Mouse (Mus musculus) kidney, embryonic 16.5 days (tissue): ENCODE data around the gene H2-M3. TPM values are rescaled to one million over a fixed set of nuclear protein-coding genes. Genes with fewer than 3 reads are reported as not detected.
A peak's percentile ranks its signal among the peaks of the same experiment; 100 is the strongest.
"Not testable (repeated sequence)": the region's sequence is repeated elsewhere in the genome, so short reads cannot be mapped to it uniquely, and the experiment has no call there.

Source experiments
- ATAC-seq: fragments of 200-750 bp; cut with Nextera tagmentation; 2 replicates; pipeline ENCODE4 v1.8.0; 2017; ENCODE audit warnings: moderate TSS enrichment; ENCODE audit not compliant: low FRiP score, low TSS enrichment
- H3K27ac ChIP-seq: fragments of 300-500 bp; sonication (generic); 2 replicates; pipeline ENCODE4 v1.5.1; 2014; ENCODE audit warnings: low read length
- H3K27me3 ChIP-seq: fragments of 300-500 bp; sonication (generic); 2 replicates; pipeline ENCODE4 v1.6.1; 2014; ENCODE audit warnings: low read length, control low read depth, mixed read lengths; ENCODE audit not compliant: insufficient read depth
- H3K36me3 ChIP-seq: fragments of 300-500 bp; sonication (generic); 2 replicates; pipeline ENCODE4 v1.6.1; 2014; ENCODE audit warnings: low read length, control low read depth, mixed read lengths; ENCODE audit not compliant: insufficient read depth
- H3K4me1 ChIP-seq: fragments of 300-500 bp; sonication (generic); 2 replicates; pipeline ENCODE4 v1.6.1; 2014; ENCODE audit warnings: low read length, control low read depth, mixed read lengths; ENCODE audit not compliant: insufficient read depth
- H3K4me2 ChIP-seq: fragments of 300-500 bp; sonication (generic); replicated peaks from 2 replicates; pipeline ENCODE4 v1.6.1; 2014; ENCODE audit warnings: low read depth, low read length
- H3K4me3 ChIP-seq: fragments of 300-500 bp; sonication (generic); 2 replicates; pipeline ENCODE4 v1.5.1; 2014; ENCODE audit warnings: mild to moderate bottlenecking, low read length
- H3K9ac ChIP-seq: fragments of 300-500 bp; sonication (generic); replicated peaks from 2 replicates; pipeline ENCODE4 v1.6.1; 2014; ENCODE audit warnings: low read length
- H3K9me3 ChIP-seq: fragments of 300-500 bp; sonication (generic); 2 replicates; pipeline ENCODE4 v1.6.1; 2016; ENCODE audit warnings: low read length, control low read depth
- WGBS: fragments of 180-500 bp; shearing (Covaris S2); extraction: QIAGEN DNeasy Blood & Tissue Kit; methylation state at CpG from one replicate; pipeline ENCODE4 v1.1.7; 2014; 5-methylcytosine and 5-hydroxymethylcytosine counted together
- polyA plus RNA-seq: library from polyadenylated mRNA; unstranded; fragments of >200 nt; fragmentation: Nextera tagmentation; extraction: Ambion mirVana; gene quantifications from 2 replicates; pipeline ENCODE4 v1.2.1, GENCODE M21; 2015

H2-M3 gene
- polyA plus RNA-seq, result 1.5 TPM in 2 replicates

GRCm38 (mm10) chr17:37270058-37270701 lies at the start of gene H2-M3:
H2-M3 (plus strand) TSS chr17:37270220.
- Histone ChIP-seq H3K4me2 (peak within 1 kb of the TSS; percentile 67), H3K4me1 (0 out of 2 replicates have a peak, but pooled peaks cover 3% of the 10 kb centered on the region), H3K9ac (0 out of 2 replicates have a peak within 1 kb of the TSS, but pooled peaks have one; percentile 42), H3K4me3 (peak within 1 kb of the TSS; percentile 46), H3K9me3 (no peaks in the 10 kb centered on the region), H3K27ac (no peak within 1 kb of the TSS), H3K36me3 (no peaks in the 10 kb centered on the region), H3K27me3 (no peaks in the 10 kb centered on the region)
- ATAC-seq, result peak; percentile 98
- 3% methylated on average over 26 of the region's 26 CpGs for WGBS

GRCm38 (mm10) chr17:37221879-37222278 lies 48.1 kb upstream of the H2-M3 start:
- Histone ChIP-seq H3K36me3 (no peaks in the 10 kb centered on the region), H3K27me3 (no peaks in the 10 kb centered on the region), H3K9me3 (peaks cover 7% of the 10 kb centered on the region; the same call in 1 of the 2 replicates), H3K4me1 (no peaks in the 10 kb centered on the region), H3K4me2 (no peak overlapping the region), H3K9ac (no peak overlapping the region), H3K4me3 (no peak overlapping the region), H3K27ac (no peak overlapping the region)
- 31% methylated on average over 1 of the region's 1 CpGs for WGBS
- no peak for ATAC-seq

DNA sequence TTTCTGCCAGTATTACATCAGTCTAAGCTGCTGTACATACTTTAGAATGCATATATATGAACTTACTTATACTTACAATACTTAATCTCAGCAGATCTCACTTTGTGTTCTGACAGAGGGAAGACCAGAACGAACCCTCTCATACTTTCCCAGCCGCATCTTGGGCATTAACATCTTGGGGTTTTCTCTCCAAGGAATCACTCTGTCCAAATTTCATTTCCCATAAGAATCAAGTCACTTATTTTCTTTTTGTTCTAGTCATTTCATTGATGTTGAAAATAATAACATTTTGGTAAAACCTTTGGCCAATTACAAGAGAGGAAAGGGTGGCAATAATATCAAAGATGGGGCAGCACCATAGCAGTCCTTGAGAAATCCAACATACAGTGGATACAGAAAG lies 32.8 kb upstream of the H2-M3 start, which contains the start of gene Olfr97:
Gene Olfr97, minus strand, starts transcription at position 101 of the 400 bp plus-strand sequence.
- not testable (repeated sequence) for H3K27ac ChIP-seq, H3K9ac ChIP-seq, H3K27me3 ChIP-seq, ATAC-seq, H3K4me3 ChIP-seq, H3K9me3 ChIP-seq, H3K4me2 ChIP-seq, H3K36me3 ChIP-seq, H3K4me1 ChIP-seq
- 76% methylated on average over 2 of the region's 2 CpGs for WGBS

DNA sequence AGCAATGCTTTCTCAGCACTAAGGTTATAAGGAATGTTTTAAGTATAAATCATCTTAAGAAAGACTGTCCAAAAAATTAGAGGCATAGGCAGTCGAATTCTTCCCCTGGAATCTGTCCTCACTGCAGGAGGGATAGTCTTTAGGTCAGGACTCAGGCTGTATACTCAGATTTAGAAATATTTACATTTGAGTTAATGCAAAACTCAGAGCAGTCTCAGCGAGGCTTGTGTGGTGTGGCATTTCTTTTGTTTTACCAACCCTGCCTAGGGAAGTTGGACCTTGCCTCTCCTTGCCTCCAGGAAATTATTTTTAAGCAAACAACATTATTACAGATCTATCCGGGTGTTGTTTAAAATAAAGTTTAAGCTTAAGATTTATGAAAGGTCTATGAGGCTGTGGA lies 27.8 kb upstream of the H2-M3 start:
- ATAC-seq, result no peak
- H3K4me3 ChIP-seq, result no peak overlapping the region
- no peaks in the 10 kb centered on the region for H3K4me1 ChIP-seq
- 51% methylated on average over 3 of the region's 3 CpGs for WGBS
- no peaks in the 10 kb centered on the region for H3K9me3 ChIP-seq
- H3K9ac ChIP-seq, result no peak overlapping the region
- no peak overlapping the region for H3K27ac ChIP-seq
- no peaks in the 10 kb centered on the region for H3K27me3 ChIP-seq
- no peak overlapping the region for H3K4me2 ChIP-seq
- no peaks in the 10 kb centered on the region for H3K36me3 ChIP-seq

DNA sequence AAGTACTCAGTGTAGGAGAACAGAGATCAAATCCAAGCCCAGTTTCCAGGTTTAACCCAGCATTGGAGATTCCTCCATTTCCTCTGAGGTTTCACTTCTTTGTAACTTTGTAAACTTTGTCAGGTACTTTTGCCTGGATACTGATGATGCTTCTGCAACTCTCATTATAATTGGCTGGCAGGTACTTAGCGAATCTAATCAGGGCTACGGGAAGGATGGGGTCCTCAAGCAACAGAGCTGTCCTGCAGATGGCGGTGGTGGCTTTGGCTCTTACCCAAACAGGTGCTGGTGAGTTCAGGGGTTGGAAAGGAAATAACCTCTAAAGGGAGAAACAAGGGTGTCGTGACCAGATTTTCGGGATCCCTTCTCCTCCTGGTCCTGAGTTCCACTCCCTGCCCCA lies 23.3 kb upstream of the H2-M3 start:
- H3K4me3 ChIP-seq, result no peak overlapping the region
- no peak overlapping the region for H3K27ac ChIP-seq
- no peaks in the 10 kb centered on the region for H3K27me3 ChIP-seq
- no peak overlapping the region for H3K4me2 ChIP-seq
- no peak overlapping the region for H3K9ac ChIP-seq
- no peaks in the 10 kb centered on the region for H3K36me3 ChIP-seq
- no peaks in the 10 kb centered on the region for H3K9me3 ChIP-seq
- 23% methylated on average over 5 of the region's 5 CpGs for WGBS
- peak; percentile 54; the same call in 1 of the 2 replicates for ATAC-seq
- H3K4me1 ChIP-seq, result no peaks in the 10 kb centered on the region

DNA sequence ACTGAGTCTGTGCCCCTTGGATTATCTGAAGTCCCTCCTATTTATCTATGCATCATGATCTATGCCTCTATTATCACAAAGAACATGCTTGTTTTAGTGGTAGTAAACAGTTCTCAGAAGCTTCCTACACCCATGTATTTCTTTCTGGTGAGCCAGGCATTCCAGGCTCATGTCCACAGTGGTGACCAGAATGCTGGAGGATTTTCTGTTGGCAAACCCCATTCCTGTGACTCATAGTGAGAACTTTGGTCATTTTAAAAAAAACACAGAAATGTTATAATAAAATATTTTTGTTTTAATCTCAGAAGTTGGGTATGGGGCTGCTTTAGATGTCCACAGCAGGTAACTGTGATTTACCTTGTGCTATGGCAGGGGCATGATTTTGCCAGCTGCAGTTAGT lies 20.6 kb upstream of the H2-M3 start:
- Histone ChIP-seq H3K4me2 (no peak overlapping the region), H3K9ac (no peak overlapping the region), H3K4me3 (no peak overlapping the region), H3K36me3 (no peaks in the 10 kb centered on the region), H3K27me3 (no peaks in the 10 kb centered on the region), H3K4me1 (no peaks in the 10 kb centered on the region), H3K9me3 (no peaks in the 10 kb centered on the region), H3K27ac (no peak overlapping the region)
- no peak for ATAC-seq

- Histone ChIP-seq H3K36me3 (no peaks in the 10 kb centered on the region), H3K9ac (no peak overlapping the region), H3K27ac (no peak overlapping the region), H3K4me2 (no peak overlapping the region), H3K9me3 (no peaks in the 10 kb centered on the region), H3K27me3 (no peaks in the 10 kb centered on the region), H3K4me3 (no peak overlapping the region), H3K4me1 (no peaks in the 10 kb centered on the region)
- no peak for ATAC-seq
- WGBS, result 21% methylated on average over 1 of the region's 1 CpGs
These were observed 19.5 kb upstream of the H2-M3 start for GRCm38 (mm10) chr17:37250544-37250943.

- ATAC-seq, result no peak
- Histone ChIP-seq H3K9ac (no peak within 1 kb of the TSS), H3K9me3 (no peaks in the 10 kb centered on the region), H3K4me1 (no peaks in the 10 kb centered on the region), H3K36me3 (no peaks in the 10 kb centered on the region), H3K4me3 (no peak within 1 kb of the TSS), H3K27me3 (no peaks in the 10 kb centered on the region), H3K4me2 (no peak within 1 kb of the TSS), H3K27ac (no peak within 1 kb of the TSS)
- WGBS, result 92% methylated on average over 1 of the region's 1 CpGs
These were observed 6.4 kb upstream of the H2-M3 start, which contains the start of gene Olfr98 for GRCm38 (mm10) chr17:37263626-37264025. Olfr98 (minus strand) TSS chr17:37263749.

GRCm38 (mm10) chr17:37270702-37271092 lies 677 bp downstream of the H2-M3 start:
- H3K4me3 ChIP-seq, result peak overlapping the region; percentile 46
- H3K36me3 ChIP-seq, result no peaks in the 10 kb centered on the region
- WGBS, result 66% methylated on average over 8 of the region's 8 CpGs
- 0 out of 2 replicates have a peak, but pooled peaks cover 3% of the 10 kb centered on the region for H3K4me1 ChIP-seq
- no peak overlapping the region for H3K27ac ChIP-seq
- no peaks in the 10 kb centered on the region for H3K27me3 ChIP-seq
- 0 out of 2 replicates have a peak overlapping the region, but pooled peaks have one; percentile 42 for H3K9ac ChIP-seq
- ATAC-seq, result peak; percentile 22; the same call in 1 of the 2 replicates
- peak overlapping the region; percentile 67 for H3K4me2 ChIP-seq
- H3K9me3 ChIP-seq, result no peaks in the 10 kb centered on the region

DNA sequence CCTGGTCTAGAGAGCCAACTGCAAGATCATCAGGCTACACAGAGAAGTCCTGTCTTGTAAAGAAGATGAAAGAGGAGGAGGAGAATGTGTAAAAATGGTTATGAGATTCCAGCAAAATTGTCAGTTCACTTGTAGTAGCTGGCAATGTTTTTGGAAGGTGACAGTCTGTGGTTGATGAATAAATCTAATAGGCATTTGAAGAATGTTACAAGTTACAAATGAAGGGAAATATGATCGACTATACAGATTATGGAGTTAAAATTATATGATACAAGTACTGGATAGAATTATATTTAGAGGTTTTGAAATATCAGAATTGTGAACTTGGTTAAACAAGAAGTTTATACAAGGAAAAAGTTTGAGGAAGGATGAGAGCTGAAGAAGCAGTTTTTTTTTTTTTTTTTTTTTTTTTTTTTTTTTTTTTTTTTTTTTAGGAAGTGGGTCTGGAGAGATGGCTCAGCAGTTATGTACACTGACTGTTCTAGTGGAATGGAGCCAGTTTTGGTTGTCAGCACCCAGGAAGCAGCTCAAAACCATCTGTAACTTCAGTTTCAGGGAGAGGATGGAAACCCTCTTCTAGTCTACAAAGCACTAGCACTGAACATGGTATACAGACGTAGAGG lies 5.7 kb downstream of the H2-M3 start:
- H3K4me3 ChIP-seq, result no peak overlapping the region
- no peaks in the 10 kb centered on the region for H3K27me3 ChIP-seq
- H3K4me1 ChIP-seq, result no peaks in the 10 kb centered on the region
- no peak overlapping the region for H3K9ac ChIP-seq
- no peak for ATAC-seq
- no peak overlapping the region for H3K27ac ChIP-seq
- no peak overlapping the region for H3K4me2 ChIP-seq
- H3K9me3 ChIP-seq, result no peaks in the 10 kb centered on the region
- WGBS, result 75% methylated on average over 2 of the region's 2 CpGs
- H3K36me3 ChIP-seq, result no peaks in the 10 kb centered on the region
